Mouse (Mus musculus): ENCODE results near the gene Tmbim1. TPM values are rescaled to one million over a fixed set of nuclear protein-coding genes. Genes with fewer than 3 reads are reported as not detected.
"Not testable (repeated sequence)": the region's sequence is repeated elsewhere in the genome, so short reads cannot be mapped to it uniquely, and the experiment has no call there.

The Tmbim1 gene
- polyA plus RNA-seq, 1 experiment, result 140 TPM

- Histone ChIP-seq H3K4me3 (replicated peaks) (no peak overlapping the region), H3K36me3 (replicated peaks; ENCODE audit: low read length) (peaks cover 80% of the 10 kb centered on the region), H3K4me1 (peaks cover 92% of the 10 kb centered on the region), H3K27me3 (replicated peaks) (no peaks in the 10 kb centered on the region), H3K9me3 (no peaks in the 10 kb centered on the region)
- TF ChIP-seq GATA1 (IDR thresholded peaks at IDR 0.05; ENCODE audit: borderline replicate concordance, low read length) (no peak), FLI1 (IDR thresholded peaks at IDR 0.05; ENCODE audit: low read length) (no peak)
These were observed 15.7 kb downstream of the Tmbim1 start for GRCm38 (mm10) chr1:74289740-74290139.

- no peaks in the 10 kb centered on the region for H3K27me3 ChIP-seq (replicated peaks)
- no peak for TF ChIP-seq FLI1 (IDR thresholded peaks at IDR 0.05; ENCODE audit: low read length)
- no peak for TF ChIP-seq GATA1 (IDR thresholded peaks at IDR 0.05; ENCODE audit: borderline replicate concordance, low read length)
- H3K4me3 ChIP-seq (replicated peaks), result no peak overlapping the region
- peaks cover 77% of the 10 kb centered on the region for H3K36me3 ChIP-seq (replicated peaks; ENCODE audit: low read length)
- peaks cover 87% of the 10 kb centered on the region for H3K4me1 ChIP-seq
- H3K9me3 ChIP-seq, result no peaks in the 10 kb centered on the region
These were observed 16.2 kb downstream of the Tmbim1 start for GRCm38 (mm10) chr1:74289248-74289647.

GRCm38 (mm10) chr1:74288327-74288726, 17.1 kb downstream of the Tmbim1 start:
- no peak overlapping the region for H3K4me3 ChIP-seq (replicated peaks)
- TF ChIP-seq FLI1 (IDR thresholded peaks at IDR 0.05; ENCODE audit: low read length), result no peak
- TF ChIP-seq GATA1 (IDR thresholded peaks at IDR 0.05; ENCODE audit: borderline replicate concordance, low read length), result no peak
- peaks cover 87% of the 10 kb centered on the region for H3K4me1 ChIP-seq
- no peaks in the 10 kb centered on the region for H3K27me3 ChIP-seq (replicated peaks)
- peaks cover 70% of the 10 kb centered on the region for H3K36me3 ChIP-seq (replicated peaks; ENCODE audit: low read length)
- H3K9me3 ChIP-seq, result no peaks in the 10 kb centered on the region

- Histone ChIP-seq H3K4me3 (replicated peaks) (peak overlapping the region; percentile 14), H3K36me3 (replicated peaks; ENCODE audit: low read length) (peaks cover 70% of the 10 kb centered on the region), H3K4me1 (peaks cover 85% of the 10 kb centered on the region)
- H3K27me3 ChIP-seq (replicated peaks); H3K9me3 ChIP-seq: not testable (repeated sequence)
These were observed 18.4 kb downstream of the Tmbim1 start for GRCm38 (mm10) chr1:74286869-74287607.

DNA sequence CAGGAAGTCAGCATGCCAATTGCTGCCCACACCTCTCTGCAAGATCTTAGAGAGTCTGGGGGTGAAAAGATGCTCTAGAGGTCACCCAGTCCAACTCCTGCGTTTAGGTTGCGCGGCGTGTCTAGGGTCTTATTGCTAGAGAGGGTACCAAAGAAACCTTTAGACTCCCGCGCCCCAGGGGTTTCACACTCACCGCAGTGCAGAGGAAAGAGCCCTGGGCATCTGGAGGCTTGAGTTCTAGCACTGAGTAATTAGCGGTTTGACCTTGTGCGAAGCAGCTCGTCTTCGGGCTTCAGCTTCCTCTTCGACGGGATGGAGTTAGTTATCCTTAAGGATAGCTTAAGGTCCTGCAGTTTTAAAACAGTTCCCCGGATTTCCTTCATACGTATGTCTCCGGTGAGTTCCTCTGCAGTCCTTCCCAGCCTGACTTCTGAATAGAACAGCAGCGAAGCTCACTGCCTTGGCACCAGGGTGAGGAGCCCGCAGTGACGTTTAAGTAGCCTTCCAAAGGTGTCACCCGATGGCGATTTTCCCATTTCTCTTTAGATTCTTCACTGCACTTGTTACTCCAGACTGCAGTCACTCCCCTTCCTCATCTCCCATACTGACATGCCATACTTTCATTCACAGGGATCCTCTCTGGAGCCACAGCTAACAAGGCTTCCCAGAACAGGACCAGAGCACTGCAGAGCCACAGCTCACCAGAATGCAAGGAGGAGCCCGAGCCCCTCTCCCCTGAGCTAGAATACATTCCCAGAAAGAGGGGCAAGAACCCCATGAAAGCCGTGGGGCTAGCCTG, 20.0 kb downstream of the Tmbim1 start:
- TF ChIP-seq FLI1 (IDR thresholded peaks at IDR 0.05; ENCODE audit: low read length) (no peak), GATA1 (IDR thresholded peaks at IDR 0.05; ENCODE audit: borderline replicate concordance, low read length) (no peak)
- H3K9me3 ChIP-seq, result no peaks in the 10 kb centered on the region
- H3K4me1 ChIP-seq, result peaks cover 80% of the 10 kb centered on the region
- H3K27me3 ChIP-seq (replicated peaks), result no peaks in the 10 kb centered on the region
- peak overlapping the region; percentile 95 for H3K4me3 ChIP-seq (replicated peaks)
- H3K36me3 ChIP-seq (replicated peaks; ENCODE audit: low read length), result peaks cover 70% of the 10 kb centered on the region

- no peak for TF ChIP-seq FLI1 (IDR thresholded peaks at IDR 0.05; ENCODE audit: low read length)
- no peak for TF ChIP-seq GATA1 (IDR thresholded peaks at IDR 0.05; ENCODE audit: borderline replicate concordance, low read length)
- peaks cover 70% of the 10 kb centered on the region for H3K36me3 ChIP-seq (replicated peaks; ENCODE audit: low read length)
- peaks cover 79% of the 10 kb centered on the region for H3K4me1 ChIP-seq
These were observed 20.8 kb downstream of the Tmbim1 start, which contains the start of the genes Aamp and Pnkd for GRCm38 (mm10) chr1:74284543-74285160. Aamp (minus strand) TSS chr1:74284738. Pnkd (plus strand) TSS chr1:74284930.

DNA sequence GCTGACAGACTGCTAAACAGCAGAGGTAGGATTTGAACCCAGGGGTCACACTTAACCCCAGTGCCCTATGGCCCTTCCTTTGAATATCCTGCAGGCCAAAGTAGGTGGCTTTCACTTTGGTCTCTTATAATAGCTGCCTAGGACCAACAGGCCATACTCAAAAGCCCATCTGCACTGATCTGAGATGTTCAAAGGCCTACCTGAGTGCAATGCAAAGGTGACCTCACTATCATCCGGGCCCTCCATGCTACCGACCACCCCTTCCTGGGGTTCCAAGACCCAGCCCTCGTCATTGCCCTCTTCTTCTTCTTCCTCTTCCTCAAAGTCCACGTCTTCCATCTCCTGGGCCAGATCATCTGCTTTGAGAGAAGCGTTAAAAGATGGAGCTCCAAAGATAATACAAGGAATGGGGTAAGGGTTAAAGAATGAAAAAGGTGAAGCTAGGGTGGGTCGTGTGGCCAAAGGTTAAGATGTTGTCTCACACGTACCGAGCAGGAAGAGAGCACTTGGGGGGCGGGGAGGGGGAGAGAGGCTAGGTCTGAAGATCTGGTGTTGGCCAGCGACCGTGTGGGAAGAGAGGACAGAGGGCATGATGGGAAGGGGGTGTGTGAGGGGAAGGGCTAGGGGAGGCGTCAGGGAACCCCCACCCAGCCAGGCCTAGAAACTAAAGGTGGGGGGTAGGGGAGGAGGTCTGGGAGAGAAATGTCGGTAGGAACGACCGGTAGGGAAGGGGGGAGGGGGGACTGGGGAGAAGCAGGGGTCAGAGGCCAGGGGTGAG, 21.5 kb downstream of the Tmbim1 start:
- Histone ChIP-seq H3K9me3 (no peaks in the 10 kb centered on the region), H3K27me3 (replicated peaks) (peaks cover 3% of the 10 kb centered on the region), H3K36me3 (replicated peaks; ENCODE audit: low read length) (peaks cover 70% of the 10 kb centered on the region), H3K4me1 (peaks cover 77% of the 10 kb centered on the region), H3K4me3 (replicated peaks) (peak overlapping the region; percentile 95)
- TF ChIP-seq GATA1 (IDR thresholded peaks at IDR 0.05; ENCODE audit: borderline replicate concordance, low read length), result no peak
- no peak for TF ChIP-seq FLI1 (IDR thresholded peaks at IDR 0.05; ENCODE audit: low read length)

More at GRCm38 (mm10) chr1:74284543-74285160, 20.8 kb downstream of the Tmbim1 start, which contains the start of the genes Aamp and Pnkd:
- Histone ChIP-seq H3K4me3 (replicated peaks) (peak within 1 kb of the TSS; percentile 95), H3K9me3 (no peaks in the 10 kb centered on the region), H3K27me3 (replicated peaks) (no peaks in the 10 kb centered on the region)

DNA sequence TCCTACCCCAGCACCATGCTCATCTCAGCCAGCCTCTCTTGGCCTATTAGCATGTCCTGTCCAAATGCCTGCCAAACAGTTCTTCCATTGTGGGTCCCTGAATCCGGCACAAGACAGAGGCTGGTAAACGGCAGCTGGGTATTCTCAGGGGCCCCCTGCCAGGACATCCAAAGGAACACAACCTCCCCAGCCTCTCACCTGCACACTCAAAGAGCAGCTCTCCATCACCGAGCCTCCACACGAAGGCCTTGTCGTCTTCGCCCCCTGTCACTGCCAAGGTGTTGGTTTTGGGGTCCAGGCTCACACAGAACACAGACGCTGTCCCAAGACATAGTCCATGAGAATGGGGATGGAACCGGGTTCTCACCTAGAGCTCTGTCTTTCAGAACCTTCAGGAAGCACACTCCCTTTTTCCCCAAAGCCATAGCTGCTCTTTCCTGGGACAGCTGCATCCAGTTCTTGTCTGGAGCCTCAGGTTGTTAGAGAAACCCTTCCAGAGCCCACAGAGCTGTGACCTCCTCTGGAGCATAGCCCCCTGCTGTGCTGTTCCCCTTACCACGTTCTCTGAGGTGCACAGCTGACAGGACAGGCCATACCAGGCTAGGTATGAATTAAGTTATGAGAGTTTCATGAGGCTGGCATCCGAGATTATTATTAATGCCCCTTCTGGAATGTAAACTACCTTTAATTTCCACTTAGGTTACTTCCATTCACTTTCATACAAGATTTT, 22.4 kb downstream of the Tmbim1 start:
- TF ChIP-seq GATA1 (IDR thresholded peaks at IDR 0.05; ENCODE audit: borderline replicate concordance, low read length), result no peak
- no peak for TF ChIP-seq FLI1 (IDR thresholded peaks at IDR 0.05; ENCODE audit: low read length)
- peaks cover 76% of the 10 kb centered on the region for H3K4me1 ChIP-seq
- H3K9me3 ChIP-seq, result no peaks in the 10 kb centered on the region
- H3K27me3 ChIP-seq (replicated peaks), result peaks cover 3% of the 10 kb centered on the region
- peak overlapping the region; percentile 54 for H3K4me3 ChIP-seq (replicated peaks)
- peaks cover 64% of the 10 kb centered on the region for H3K36me3 ChIP-seq (replicated peaks; ENCODE audit: low read length)

- peaks cover 80% of the 10 kb centered on the region for H3K4me1 ChIP-seq
- no peak for TF ChIP-seq FLI1 (IDR thresholded peaks at IDR 0.05; ENCODE audit: low read length)
- TF ChIP-seq GATA1 (IDR thresholded peaks at IDR 0.05; ENCODE audit: borderline replicate concordance, low read length), result no peak
- no peak overlapping the region for H3K4me3 ChIP-seq (replicated peaks)
- H3K36me3 ChIP-seq (replicated peaks; ENCODE audit: low read length), result peaks cover 57% of the 10 kb centered on the region
- no peaks in the 10 kb centered on the region for H3K9me3 ChIP-seq
- H3K27me3 ChIP-seq (replicated peaks), result peaks cover 15% of the 10 kb centered on the region
These were observed 23.5 kb downstream of the Tmbim1 start for GRCm38 (mm10) chr1:74281886-74282285.

All from megakaryocyte, embryonic 14.5 days (primary cell).